Mouse (Mus musculus): ENCODE results near the gene Wwox.

GRCm38 (mm10) chr8:115090202-115090601, 650.7 kb downstream of the Wwox start:
- TF ChIP-seq POLR2AphosphoS5 (IDR thresholded peaks at IDR 0.05; ENCODE audit: borderline replicate concordance, low read depth, low read length) (no peak), CTCF (IDR thresholded peaks at IDR 0.05 in 2 of 3, conservative IDR thresholded peaks at IDR 0.05 in 1 of 3; ENCODE audit: control insufficient read depth in 1 of 3, insufficient read depth in 1 of 3, low read depth in 2 of 3, low read length in 3 of 3, poor library complexity in 1 of 3, severe bottlenecking in 1 of 3) (no peak), TAL1 (IDR thresholded peaks at IDR 0.05; ENCODE audit: low read length) (no peak), MAZ (IDR thresholded peaks at IDR 0.05; ENCODE audit: low read depth, low read length) (no peak), POLR2AphosphoS2 (IDR thresholded peaks at IDR 0.05; ENCODE audit: low read length) (no peak), E2F4 (IDR thresholded peaks at IDR 0.05; ENCODE audit: borderline replicate concordance, low read depth, low read length) (no peak), HCFC1 (IDR thresholded peaks at IDR 0.05; ENCODE audit: low read depth, low read length) (no peak), POLR2A (IDR thresholded peaks at IDR 0.05; ENCODE audit: control insufficient read depth in 1 of 2, insufficient read depth in 1 of 2, low read depth in 1 of 2, low read length in 2 of 2, poor library complexity in 1 of 2) (no peak), ELF1 (IDR thresholded peaks at IDR 0.05; ENCODE audit: low read depth, low read length) (no peak), USF1 (IDR thresholded peaks at IDR 0.05; ENCODE audit: low read depth, low read length) (no peak), MAX (IDR thresholded peaks at IDR 0.05; ENCODE audit: low read length) (no peak), ETS1 (IDR thresholded peaks at IDR 0.05; ENCODE audit: low read depth, low read length) (no peak)
